Mouse (Mus musculus): ENCODE measurements at regions not wholly inside any gene's neighbourhood (a gene's known extent, or its start where the extent isn't known, plus 50 kb on each side); places are given as distances from the start of the nearest gene placed in this dataset.

DNA sequence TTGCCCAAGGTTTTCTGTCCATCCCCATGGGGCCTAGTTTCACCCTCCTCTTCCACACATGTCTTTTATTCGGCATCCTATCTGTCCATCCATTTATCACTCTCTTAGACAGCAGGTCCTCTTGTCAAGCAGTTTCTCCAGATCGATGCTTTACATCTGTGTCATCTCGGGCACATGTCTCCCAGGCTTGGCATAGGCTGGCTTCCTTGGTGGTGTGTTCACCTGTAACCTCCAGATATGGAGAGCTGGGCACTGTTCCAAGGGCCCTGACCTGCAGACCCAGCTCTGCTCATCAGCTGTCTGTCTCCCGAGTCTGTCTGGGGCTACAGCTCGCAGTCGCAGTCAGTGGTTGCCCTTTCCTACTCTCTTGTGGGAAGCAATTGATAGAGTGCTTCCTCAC, 128.2 kb upstream of the Podxl start:
- Histone ChIP-seq H3K27me3 (replicated peaks) (no peaks in the 10 kb centered on the region), H3K4me2 (no peak overlapping the region), H3K36me3 (replicated peaks) (no peaks in the 10 kb centered on the region), H3K4me3 (no peak overlapping the region), H3K9ac (no peak overlapping the region), H3K4me1 (no peaks in the 10 kb centered on the region), H3K9me3 (no peaks in the 10 kb centered on the region), H3K27ac (no peak overlapping the region)
- no peak for ATAC-seq (replicated peaks)
- 87% methylated on average over 6 of the region's 6 CpGs for WGBS

- no peak for ATAC-seq (replicated peaks)
Observed at GRCm38 (mm10) chr6:31680101-31680500, 116.3 kb upstream of the Podxl start.

DNA sequence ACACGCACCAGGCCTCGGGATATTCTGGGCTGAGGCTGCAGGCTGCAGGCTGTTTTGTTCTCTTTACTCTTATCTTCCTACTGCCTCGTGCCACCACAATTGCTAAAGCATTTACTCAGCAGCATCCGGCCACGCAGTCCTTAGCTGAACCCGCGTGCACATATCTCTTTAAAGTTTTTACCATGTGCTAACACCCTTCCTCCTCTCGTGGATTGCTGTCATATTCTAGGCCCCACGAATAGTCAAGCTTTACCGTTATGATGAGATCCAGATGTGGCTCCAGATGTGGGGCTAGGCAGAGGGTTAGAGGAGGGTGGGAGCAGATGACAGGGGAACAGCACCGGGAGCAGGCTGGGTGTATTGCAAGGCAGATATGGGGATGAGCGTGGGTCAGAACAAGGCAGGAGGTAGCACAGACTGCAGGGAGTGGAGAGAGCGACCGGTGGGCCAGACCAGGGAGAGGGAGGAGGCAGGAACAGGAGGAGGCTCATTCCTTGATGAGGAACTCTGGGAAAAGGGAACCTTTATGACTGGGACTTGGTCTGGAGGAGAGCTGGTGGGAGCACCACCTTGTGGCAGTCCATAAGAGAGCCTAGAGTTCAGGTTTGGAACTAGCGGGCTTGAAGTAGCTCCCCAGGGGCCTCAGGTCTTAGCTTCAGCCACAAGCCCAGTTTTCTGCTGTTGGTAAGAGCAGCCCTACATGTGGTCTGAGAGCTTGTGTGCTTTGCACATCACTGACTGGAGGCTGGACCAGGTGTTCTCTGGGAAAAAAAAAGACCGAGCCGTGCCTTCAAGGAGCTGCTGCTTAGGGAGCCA, 102.1 kb upstream of the Podxl start:
- peaks cover 2% of the 10 kb centered on the region; the same call in 1 of the 2 replicates for H3K4me1 ChIP-seq
- H3K4me3 ChIP-seq, result no peak overlapping the region
- no peaks in the 10 kb centered on the region for H3K9me3 ChIP-seq
- H3K4me2 ChIP-seq, result no peak overlapping the region
- WGBS, result 74% methylated on average over 17 of the region's 17 CpGs
- peaks cover 5% of the 10 kb centered on the region; the same call in 1 of the 2 replicates for H3K27me3 ChIP-seq (replicated peaks)
- ATAC-seq (replicated peaks), result no peak
- H3K27ac ChIP-seq, result no peak overlapping the region
- H3K36me3 ChIP-seq (replicated peaks), result no peaks in the 10 kb centered on the region
- H3K9ac ChIP-seq, result no peak overlapping the region

More at GRCm38 (mm10) chr6:31680101-31680500, 116.3 kb upstream of the Podxl start:
- H3K9me3 ChIP-seq, result no peaks in the 10 kb centered on the region
- H3K36me3 ChIP-seq (replicated peaks), result no peaks in the 10 kb centered on the region
- WGBS, result 46% methylated on average over 2 of the region's 2 CpGs
- no peak overlapping the region for H3K4me3 ChIP-seq
- H3K27ac ChIP-seq, result no peak overlapping the region
- H3K27me3 ChIP-seq (replicated peaks), result no peaks in the 10 kb centered on the region
- no peak overlapping the region for H3K4me2 ChIP-seq
- H3K9ac ChIP-seq, result no peak overlapping the region
- no peaks in the 10 kb centered on the region for H3K4me1 ChIP-seq

DNA sequence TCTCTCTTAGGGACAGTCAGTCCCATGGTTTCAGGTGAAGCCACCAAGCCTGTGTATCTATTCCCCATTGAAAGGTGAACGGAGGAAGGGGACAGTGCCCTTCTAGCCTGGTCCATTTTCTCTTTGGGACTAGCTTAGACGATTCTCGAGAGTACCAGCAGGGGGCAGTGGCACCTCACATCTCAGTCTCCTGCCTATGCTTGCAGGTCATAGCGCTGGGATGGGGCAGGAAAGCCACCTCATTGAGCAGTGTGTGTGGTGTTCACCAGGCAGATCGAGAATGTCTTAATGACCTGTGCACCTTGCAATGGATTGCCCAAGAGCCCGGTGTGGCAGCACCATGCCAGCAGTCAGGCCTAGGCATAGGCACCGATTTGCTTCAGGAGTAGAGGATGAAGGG, 100.7 kb upstream of the Podxl start:
- H3K27ac ChIP-seq, result no peak overlapping the region
- 20% methylated on average over 7 of the region's 7 CpGs for WGBS
- no peaks in the 10 kb centered on the region for H3K9me3 ChIP-seq
- ATAC-seq (replicated peaks), result peak; percentile 76
- no peak overlapping the region for H3K9ac ChIP-seq
- H3K4me1 ChIP-seq, result peaks cover 2% of the 10 kb centered on the region; the same call in 1 of the 2 replicates
- H3K36me3 ChIP-seq (replicated peaks), result no peaks in the 10 kb centered on the region
- peaks cover 5% of the 10 kb centered on the region; the same call in 1 of the 2 replicates for H3K27me3 ChIP-seq (replicated peaks)
- no peak overlapping the region for H3K4me3 ChIP-seq
- H3K4me2 ChIP-seq, result no peak overlapping the region

DNA sequence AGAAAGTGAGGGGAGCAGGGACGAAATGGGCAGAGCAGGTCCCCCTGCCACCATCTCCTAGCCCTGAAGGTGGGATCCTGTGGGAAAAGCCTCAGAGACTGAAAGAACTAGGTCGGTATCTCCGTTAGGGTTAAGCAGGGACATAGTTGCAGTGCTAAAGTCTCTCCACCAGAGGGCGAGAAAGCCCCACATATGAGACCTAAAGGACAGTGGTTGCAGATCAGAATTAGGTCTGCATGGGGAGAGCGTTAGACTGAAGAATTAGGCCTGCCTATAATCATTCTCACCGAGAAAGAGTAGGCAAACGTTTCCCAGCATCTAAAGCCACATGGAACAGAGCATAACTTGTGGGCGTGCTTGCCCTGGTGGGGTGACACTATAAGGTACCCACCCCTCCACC, 97.0 kb upstream of the Podxl start:
- ATAC-seq (replicated peaks), result peak; percentile 73
- WGBS, result 16% methylated on average over 8 of the region's 8 CpGs
- Histone ChIP-seq H3K9me3 (no peaks in the 10 kb centered on the region), H3K36me3 (replicated peaks) (no peaks in the 10 kb centered on the region), H3K4me1 (peaks cover 2% of the 10 kb centered on the region; the same call in 1 of the 2 replicates), H3K9ac (no peak overlapping the region), H3K27me3 (replicated peaks) (peaks cover 5% of the 10 kb centered on the region; the same call in 1 of the 2 replicates), H3K4me3 (no peak overlapping the region), H3K27ac (no peak overlapping the region), H3K4me2 (no peak overlapping the region)

DNA sequence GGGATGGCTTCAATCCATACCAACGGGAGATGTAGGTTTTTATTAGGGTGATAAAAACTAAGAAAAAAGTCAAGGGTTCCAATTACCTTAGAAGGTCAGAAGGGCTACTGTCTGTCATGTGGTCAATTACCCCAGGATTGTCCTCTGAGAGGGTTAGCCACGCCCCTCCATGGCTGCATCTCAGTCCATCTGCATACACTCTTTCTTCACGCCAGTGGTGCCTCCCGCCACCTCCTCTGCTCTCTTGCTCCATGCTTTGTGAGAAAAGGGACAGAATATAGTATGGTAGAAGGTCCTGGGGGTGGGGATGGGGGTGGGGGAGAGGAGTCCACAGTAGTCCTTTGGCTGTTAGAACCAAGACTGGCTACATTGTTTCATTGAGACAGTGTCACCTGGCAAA, 96.1 kb upstream of the Podxl start:
- 78% methylated on average over 4 of the region's 4 CpGs for WGBS
- H3K9me3 ChIP-seq, result no peaks in the 10 kb centered on the region
- no peak for ATAC-seq (replicated peaks)
- H3K27me3 ChIP-seq (replicated peaks), result peaks cover 5% of the 10 kb centered on the region; the same call in 1 of the 2 replicates
- H3K4me2 ChIP-seq, result no peak overlapping the region
- H3K4me1 ChIP-seq, result peaks cover 2% of the 10 kb centered on the region; the same call in 1 of the 2 replicates
- no peak overlapping the region for H3K9ac ChIP-seq
- H3K27ac ChIP-seq, result no peak overlapping the region
- no peaks in the 10 kb centered on the region for H3K36me3 ChIP-seq (replicated peaks)
- no peak overlapping the region for H3K4me3 ChIP-seq

- Histone ChIP-seq H3K36me3 (replicated peaks) (no peaks in the 10 kb centered on the region), H3K4me2 (no peak overlapping the region), H3K27me3 (replicated peaks) (peaks cover 5% of the 10 kb centered on the region; the same call in 1 of the 2 replicates), H3K4me3 (no peak overlapping the region), H3K27ac (no peak overlapping the region), H3K9ac (no peak overlapping the region), H3K9me3 (no peaks in the 10 kb centered on the region), H3K4me1 (no peaks in the 10 kb centered on the region)
- ATAC-seq (replicated peaks), result no peak
- WGBS, result 85% methylated on average over 19 of the region's 19 CpGs
Observed at GRCm38 (mm10) chr6:31658447-31659199, 94.8 kb upstream of the Podxl start.

- no peaks in the 10 kb centered on the region for H3K36me3 ChIP-seq (replicated peaks)
- WGBS, result 63% methylated on average over 7 of the region's 7 CpGs
- H3K9me3 ChIP-seq, result no peaks in the 10 kb centered on the region
- no peaks in the 10 kb centered on the region for H3K27me3 ChIP-seq (replicated peaks)
- H3K4me2 ChIP-seq, result no peak overlapping the region
- no peak overlapping the region for H3K9ac ChIP-seq
- no peak overlapping the region for H3K27ac ChIP-seq
- no peak for ATAC-seq (replicated peaks)
- H3K4me1 ChIP-seq, result no peaks in the 10 kb centered on the region
- H3K4me3 ChIP-seq, result no peak overlapping the region
Observed at GRCm38 (mm10) chr6:31650791-31651476, 87.2 kb upstream of the Podxl start.

- Histone ChIP-seq H3K4me3 (no peak overlapping the region), H3K27ac (no peak overlapping the region), H3K9me3 (no peaks in the 10 kb centered on the region), H3K4me2 (no peak overlapping the region), H3K4me1 (no peaks in the 10 kb centered on the region), H3K36me3 (replicated peaks) (no peaks in the 10 kb centered on the region), H3K9ac (no peak overlapping the region), H3K27me3 (replicated peaks) (no peaks in the 10 kb centered on the region)
- WGBS, result 90% methylated on average over 6 of the region's 6 CpGs
- ATAC-seq (replicated peaks), result no peak
Observed at GRCm38 (mm10) chr6:31645261-31645660, 81.5 kb upstream of the Podxl start.

DNA sequence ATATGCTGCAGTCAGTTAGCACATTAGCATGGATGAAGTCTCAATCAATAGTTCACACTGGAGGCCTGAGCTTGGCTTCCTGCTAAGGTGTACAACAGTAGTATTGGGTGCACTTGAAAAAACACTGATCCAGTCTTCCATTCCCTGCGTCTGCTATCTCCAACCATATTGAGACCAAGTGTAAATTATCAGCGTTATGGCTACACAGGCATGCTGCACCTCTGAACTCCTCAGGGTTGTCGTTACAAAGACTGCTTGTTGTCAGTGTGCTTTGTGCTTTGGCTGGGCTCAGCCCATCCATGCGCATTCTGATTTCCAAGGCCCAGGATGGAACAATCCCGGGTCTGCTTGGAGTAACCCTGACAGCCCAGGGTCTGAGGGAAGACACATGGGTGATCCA, 80.7 kb upstream of the Podxl start:
- Histone ChIP-seq H3K9ac (no peak overlapping the region), H3K27ac (no peak overlapping the region), H3K4me1 (no peaks in the 10 kb centered on the region), H3K27me3 (replicated peaks) (no peaks in the 10 kb centered on the region), H3K36me3 (replicated peaks) (no peaks in the 10 kb centered on the region), H3K4me3 (no peak overlapping the region), H3K4me2 (no peak overlapping the region), H3K9me3 (no peaks in the 10 kb centered on the region)
- 73% methylated on average over 5 of the region's 5 CpGs for WGBS
- ATAC-seq (replicated peaks), result no peak

DNA sequence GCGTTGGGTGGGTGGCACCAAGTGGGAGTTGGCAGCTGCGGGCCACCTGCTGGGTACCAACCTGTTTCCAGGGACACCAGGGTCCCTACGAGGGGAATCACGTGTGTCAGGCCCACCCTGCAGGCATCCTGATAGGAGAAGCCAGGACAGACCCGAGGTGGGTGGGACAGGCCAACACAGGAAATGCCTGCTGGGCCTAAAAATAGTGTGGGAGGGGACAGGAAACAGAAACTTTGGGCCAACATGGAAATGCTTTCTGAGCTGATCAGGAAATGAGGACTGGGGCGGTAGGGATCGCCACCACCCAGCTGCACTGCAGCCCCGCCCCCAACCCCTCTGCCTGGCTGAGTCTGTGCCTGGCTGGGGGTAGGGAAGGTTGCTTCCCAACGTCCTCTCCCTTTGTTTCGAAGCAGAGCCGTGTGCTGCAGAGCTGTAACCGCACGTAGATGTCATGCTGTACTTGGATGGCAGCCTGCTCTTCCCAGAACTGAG, 78.7 kb upstream of the Podxl start:
- H3K27ac ChIP-seq, result no peak overlapping the region
- no peak for ATAC-seq (replicated peaks)
- 22% methylated on average over 13 of the region's 13 CpGs for WGBS
- peaks cover 9% of the 10 kb centered on the region for H3K4me1 ChIP-seq
- H3K27me3 ChIP-seq (replicated peaks), result 0 out of 2 replicates have a peak, but pooled peaks cover 4% of the 10 kb centered on the region
- no peak overlapping the region for H3K9ac ChIP-seq
- no peaks in the 10 kb centered on the region for H3K9me3 ChIP-seq
- H3K4me3 ChIP-seq, result no peak overlapping the region
- H3K4me2 ChIP-seq, result no peak overlapping the region
- no peaks in the 10 kb centered on the region for H3K36me3 ChIP-seq (replicated peaks)

- H3K36me3 ChIP-seq (replicated peaks), result no peaks in the 10 kb centered on the region
- H3K4me2 ChIP-seq, result no peak overlapping the region
- H3K27ac ChIP-seq, result no peak overlapping the region
- H3K4me3 ChIP-seq, result no peak overlapping the region
- 0 out of 2 replicates have a peak, but pooled peaks cover 4% of the 10 kb centered on the region for H3K27me3 ChIP-seq (replicated peaks)
- H3K9ac ChIP-seq, result no peak overlapping the region
- ATAC-seq (replicated peaks), result no peak
- WGBS, result 54% methylated on average over 2 of the region's 2 CpGs
- no peaks in the 10 kb centered on the region for H3K9me3 ChIP-seq
- peaks cover 9% of the 10 kb centered on the region for H3K4me1 ChIP-seq
Observed at GRCm38 (mm10) chr6:31640745-31641144, 77.0 kb upstream of the Podxl start.
